Mouse (Mus musculus) bone marrow macrophage, adult 2 months (primary cell): ENCODE measurements around the gene Ppp1r16b.

Experiments
- CTCF ChIP-seq: IDR thresholded peaks from 2 replicates; pipeline ENCODE4 v1.5.1; 2012; ENCODE audit warnings: low read depth, mild to moderate bottlenecking, low read length, moderate library complexity
- POLR2A ChIP-seq: IDR thresholded peaks from 2 replicates; pipeline ENCODE4 v1.6.1; 2012; ENCODE audit warnings: mild to moderate bottlenecking, low read depth, low read length, borderline replicate concordance

DNA sequence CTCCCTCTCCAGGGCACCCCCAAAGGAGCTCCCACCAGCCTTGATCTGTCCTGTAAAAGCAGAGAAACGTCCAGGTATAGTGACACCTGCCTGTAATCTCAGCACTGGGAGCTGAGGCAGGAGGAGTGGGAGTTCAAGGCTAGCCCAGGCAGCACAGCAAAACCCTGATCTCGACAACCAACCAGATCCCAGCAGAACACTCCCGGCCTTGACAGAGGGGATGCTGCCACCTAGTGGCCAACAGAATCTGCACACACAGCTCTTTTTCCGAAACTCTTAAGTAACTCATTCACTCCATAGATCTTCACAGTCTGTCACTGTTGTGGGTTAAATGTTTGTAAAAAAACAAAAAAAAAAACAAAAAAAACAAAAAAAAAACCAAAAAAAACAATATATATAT lies 12.2 kb upstream of the Ppp1r16b start:
- TF ChIP-seq CTCF (peak; percentile 67), POLR2A (no peak)
